ENCODE assay signal across 8 mouse cellular contexts in the genomic region with DNA sequence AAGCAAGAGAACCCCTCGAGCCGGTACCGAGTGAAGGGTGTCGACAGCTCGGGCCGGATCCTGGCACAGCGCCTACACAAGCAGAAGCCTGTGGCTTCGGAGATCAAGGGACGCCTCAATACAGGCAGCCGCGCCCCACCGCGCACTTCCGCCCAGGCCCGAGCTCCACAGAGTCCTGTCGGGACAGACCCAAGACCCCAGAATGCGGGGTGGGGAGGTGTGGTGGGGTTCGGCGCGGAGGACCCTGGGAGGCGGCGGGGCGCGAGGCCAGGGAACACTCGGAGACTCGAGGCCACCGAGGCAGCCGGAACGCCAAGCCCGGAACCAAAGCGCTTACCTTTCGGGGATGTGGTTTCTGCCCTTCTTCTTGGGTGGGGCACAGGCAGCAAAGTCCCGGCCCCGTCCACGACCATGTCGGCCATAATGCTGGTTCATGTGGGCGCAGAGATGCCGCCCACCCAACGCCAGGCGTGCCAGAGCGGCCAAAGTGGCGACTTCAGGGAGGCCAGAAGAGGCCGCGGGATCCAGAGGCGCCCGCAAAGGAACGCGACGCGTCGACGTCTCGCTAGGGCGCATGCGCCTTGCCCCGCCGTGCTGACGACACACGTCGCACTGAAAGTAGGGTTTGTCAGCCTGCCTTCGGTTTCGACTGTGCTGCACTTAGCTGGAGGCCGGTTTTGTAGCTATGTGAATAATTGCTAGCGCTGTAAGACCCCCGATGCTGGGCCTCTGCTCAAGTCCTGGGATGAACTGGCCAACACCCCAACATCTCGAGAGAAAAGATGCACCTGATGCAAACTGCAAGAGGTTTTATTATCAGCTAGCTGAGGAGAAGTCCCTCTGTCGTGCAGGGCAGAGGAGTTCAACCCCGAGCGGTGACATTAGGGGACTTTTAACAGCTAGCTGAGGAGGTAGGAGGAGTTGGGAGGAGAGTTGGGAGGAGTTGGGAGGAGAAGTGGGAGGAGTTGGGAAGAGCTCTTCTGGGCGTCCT. TPM values are rescaled to one million over a fixed set of nuclear protein-coding genes. Genes with fewer than 3 reads are reported as not detected.
DNase-seq lines count a peak whose midpoint lies in the region; ATAC-seq and TF ChIP-seq lines count a peak whose summit lies in the region.

TSS of gene Dusp11 (minus strand) at position 567 of the 991 bp plus-strand sequence.

- WGBS in heart, embryonic 11.5 days (ENCODE audit: insufficient replicate concordance) = under 1% methylated on average over 68 of the region's 70 CpGs
- WGBS in kidney, embryonic 16.5 days = under 1% methylated on average over 69 of the region's 70 CpGs
- under 1% methylated on average over 70 of the region's 70 CpGs for WGBS in liver, adult 2 months

- peak within 1 kb of the TSS; percentile 89 for H3ac ChIP-seq in myocyte (ENCODE audit: control insufficient read depth, insufficient read length)

- peaks cover 5% of the 10 kb centered on the region for H3K4me1 ChIP-seq in heart, embryonic 11.5 days (ENCODE audit: control insufficient read depth, insufficient read depth, low read length)
- H3K4me1 ChIP-seq in kidney, embryonic 16.5 days (ENCODE audit: insufficient read depth, low read length) = peaks cover 10% of the 10 kb centered on the region
- H3K4me1 ChIP-seq in liver, adult 2 months (ENCODE audit: control insufficient read depth, insufficient read depth, low read length) = peaks cover 5% of the 10 kb centered on the region; the same call in 1 of the 2 replicates

- no peaks in the 10 kb centered on the region for H3K27me3 ChIP-seq in heart, embryonic 11.5 days (ENCODE audit: control insufficient read depth, insufficient read depth, low read length)
- H3K27me3 ChIP-seq in kidney, embryonic 16.5 days (ENCODE audit: insufficient read depth, low read length) = no peaks in the 10 kb centered on the region
- no peaks in the 10 kb centered on the region for H3K27me3 ChIP-seq in liver, adult 2 months (ENCODE audit: control insufficient read depth, insufficient read depth, low read length)
- no peaks in the 10 kb centered on the region for H3K27me3 ChIP-seq in myocyte (ENCODE audit: control insufficient read depth, insufficient read depth, insufficient read length)
- H3K27me3 ChIP-seq in splenic B cell, adult 2 months (ENCODE audit: control insufficient read depth, insufficient read depth, low read length, poor library complexity, severe bottlenecking) = no peaks in the 10 kb centered on the region

- H3K9me3 ChIP-seq in heart, embryonic 11.5 days (replicated peaks; ENCODE audit: control insufficient read depth, low read length) = no peaks in the 10 kb centered on the region
- no peaks in the 10 kb centered on the region for H3K9me3 ChIP-seq in kidney, embryonic 16.5 days (ENCODE audit: low read length)

- peaks cover 3% of the 10 kb centered on the region; the same call in 1 of the 2 replicates for H3K79me2 ChIP-seq in liver, adult 2 months (ENCODE audit: control insufficient read depth, insufficient read depth, low read length)
- H3K79me2 ChIP-seq in myocyte (ENCODE audit: control insufficient read depth, insufficient read depth) = peaks cover 37% of the 10 kb centered on the region

- H3K4me3 ChIP-seq in heart, embryonic 11.5 days (ENCODE audit: low read depth, low read length) = peak within 1 kb of the TSS; percentile 90
- peak within 1 kb of the TSS; percentile 67 for H3K4me3 ChIP-seq in kidney, embryonic 16.5 days (ENCODE audit: low read length)
- peak within 1 kb of the TSS; percentile 89 for H3K4me3 ChIP-seq in liver, adult 2 months (ENCODE audit: insufficient read depth, low read depth, low read length)
- H3K4me3 ChIP-seq in myocyte = peak within 1 kb of the TSS; percentile 92

- peak; percentile 95 for ATAC-seq in erythroblast, adult 5-6 weeks (replicated peaks; ENCODE audit: low FRiP score, poor library complexity, severe bottlenecking)
- peak; percentile 93 for ATAC-seq in heart, embryonic 11.5 days (replicated peaks; ENCODE audit: insufficient number of reproducible peaks, low FRiP score, low TSS enrichment)
- peak; percentile 98 for ATAC-seq in kidney, embryonic 16.5 days (ENCODE audit: low FRiP score, low TSS enrichment)

- H3K27ac ChIP-seq in heart, embryonic 11.5 days (ENCODE audit: low read depth, low read length) = peak within 1 kb of the TSS; percentile 99
- H3K27ac ChIP-seq in kidney, embryonic 16.5 days (ENCODE audit: low read length) = peak within 1 kb of the TSS; percentile 100
- peak within 1 kb of the TSS; percentile 92 for H3K27ac ChIP-seq in liver, adult 2 months (replicated peaks; ENCODE audit: insufficient read depth, low read depth, low read length)

- DNase-seq in B cell, adult 2 months = peak; percentile 92 to 94
- DNase-seq in brain, adult 2 months (ENCODE audit: low read depth, low spot score) = peak; percentile 96
- peak; percentile 89 for DNase-seq in liver, adult 2 months (ENCODE audit: extremely low read depth, low read depth, low spot score)
- DNase-seq in splenic B cell, adult 2 months (ENCODE audit: low read depth, low spot score) = peak; percentile 93

- TF ChIP-seq POLR2A in liver, adult 2 months (IDR thresholded peaks at IDR 0.05; ENCODE audit: extremely low read depth, insufficient read depth, low read length) = peak; percentile 45; the same call in 1 of the 2 replicates
- TF ChIP-seq POLR2A in myocyte (IDR thresholded peaks at IDR 0.05; ENCODE audit: insufficient read length, low read depth) = peak; percentile 88

- H3K9ac ChIP-seq in heart, embryonic 11.5 days (ENCODE audit: low read depth, low read length) = peak within 1 kb of the TSS; percentile 94
- peak within 1 kb of the TSS; percentile 95 for H3K9ac ChIP-seq in kidney, embryonic 16.5 days (replicated peaks; ENCODE audit: low read length)
- peak within 1 kb of the TSS; percentile 94 for H3K9ac ChIP-seq in liver, adult 2 months (ENCODE audit: low read depth, low read length)

- peak within 1 kb of the TSS; percentile 77 for H3K4me2 ChIP-seq in heart, embryonic 11.5 days
- H3K4me2 ChIP-seq in kidney, embryonic 16.5 days (replicated peaks; ENCODE audit: low read depth, low read length) = peak within 1 kb of the TSS; percentile 89
- peak within 1 kb of the TSS; percentile 75 for H3K4me2 ChIP-seq in myocyte (ENCODE audit: low read depth)

- H3K36me3 ChIP-seq in heart, embryonic 11.5 days (ENCODE audit: control insufficient read depth, insufficient read depth, low read length) = peaks cover 9% of the 10 kb centered on the region
- H3K36me3 ChIP-seq in kidney, embryonic 16.5 days (ENCODE audit: insufficient read depth, low read length) = peaks cover 9% of the 10 kb centered on the region; the same call in 1 of the 2 replicates
- H3K36me3 ChIP-seq in liver, adult 2 months (ENCODE audit: control insufficient read depth, insufficient read depth, low read length) = peaks cover 17% of the 10 kb centered on the region
- peaks cover 18% of the 10 kb centered on the region for H3K36me3 ChIP-seq in myocyte (ENCODE audit: control insufficient read depth, insufficient read depth)
- H3K36me3 ChIP-seq in splenic B cell, adult 2 months (ENCODE audit: control insufficient read depth, insufficient read depth, low read length, poor library complexity, severe bottlenecking) = peaks cover 11% of the 10 kb centered on the region

- TF ChIP-seq CTCF in liver, adult 2 months (IDR thresholded peaks at IDR 0.05; ENCODE audit: low read depth, low read length) = no peak

TF ChIP-seq in myocyte, 11 proteins besides CTCF, POLR2A, EP300 and RAD21:
- TF ChIP-seq SRF (IDR thresholded peaks at IDR 0.05; ENCODE audit: control insufficient read depth, insufficient read length, low read depth) (no peak), POLR2AphosphoS2 (IDR thresholded peaks at IDR 0.05; ENCODE audit: insufficient read length, low read depth) (peak; percentile 93)

RNA-seq across cellular contexts. Expression of gene Dusp11, which starts in this region (rescaled TPM):
- total RNA-seq in erythroblast, adult 5-6 weeks (2015; ENCODE audit: low replicate concordance) = 64.8 and 77.0 TPM in 2 replicates
- 34.7 and 35.2 TPM in 2 replicates for total RNA-seq in erythroblast, adult 5-6 weeks (2017; ENCODE audit: low replicate concordance)
- polyA plus RNA-seq in heart, embryonic 11.5 days (2014; fragmentation: Nextera tagmentation; extraction: Ambion mirVana) = 41.6 and 52.1 TPM in 2 replicates
- 40.5 and 48.3 TPM in 2 replicates for polyA plus RNA-seq in kidney, embryonic 16.5 days (2015; fragmentation: Nextera tagmentation; extraction: Ambion mirVana)
- 26.1 and 37.7 TPM in 2 replicates for total RNA-seq in liver, adult 2 months (2014; rRNA removed)
- 19.6 and 28.9 TPM in 2 replicates for polyA plus RNA-seq in liver, adult 2 months (2012; rRNA removed)
- polyA plus RNA-seq in myocyte (2012; fragmentation: generic; extraction: Trizol) = 20.8 TPM

Comparison
In these comparisons a context has a peak if more than half of its experiments do, and no peak if none do; other contexts are left out.
1. Peak in every context shown above with its lines: DNase-seq, ATAC-seq, H3K4me3 ChIP-seq and H3K27ac ChIP-seq.